Mouse (Mus musculus) heart, adult 2 months (tissue): Measurements from ENCODE around the gene Prr15.

ENCODE experiments used
- EP300 ChIP-seq: fragments of 200-500 bp; IDR thresholded peaks from 2 replicates; pipeline ENCODE4 v1.6.1; 2011; ENCODE audit warnings: low read depth, low read length, control low read depth; ENCODE audit not compliant: insufficient read depth
- POLR2A ChIP-seq: fragments of 200-500 bp; IDR thresholded peaks from 2 replicates; pipeline ENCODE4 v1.6.1; 2011; ENCODE audit warnings: mild to moderate bottlenecking, low read depth, low read length, control low read depth; ENCODE audit not compliant: insufficient read depth

GRCm38 (mm10) chr6:54355626-54356025 is 30.0 kb downstream of the Prr15 start:
- TF ChIP-seq POLR2A, result no peak
- TF ChIP-seq EP300, result no peak
